Mouse (Mus musculus) cerebellum, adult 2 months (tissue): ENCODE data around the gene Gemin7.

ENCODE experiments used
- CTCF ChIP-seq: fragments of 200-500 bp; IDR thresholded peaks from 2 replicates; pipeline ENCODE4 v1.5.1; 2011; ENCODE audit warnings: low read depth, mild to moderate bottlenecking, control low read depth, low read length, moderate library complexity, borderline replicate concordance; ENCODE audit not compliant: insufficient read depth
- POLR2A ChIP-seq: fragments of 200-500 bp; IDR thresholded peaks from 2 replicates; pipeline ENCODE4 v1.6.1; 2011; ENCODE audit warnings: low read length, control low read depth, borderline replicate concordance; ENCODE audit not compliant: insufficient read depth

DNA sequence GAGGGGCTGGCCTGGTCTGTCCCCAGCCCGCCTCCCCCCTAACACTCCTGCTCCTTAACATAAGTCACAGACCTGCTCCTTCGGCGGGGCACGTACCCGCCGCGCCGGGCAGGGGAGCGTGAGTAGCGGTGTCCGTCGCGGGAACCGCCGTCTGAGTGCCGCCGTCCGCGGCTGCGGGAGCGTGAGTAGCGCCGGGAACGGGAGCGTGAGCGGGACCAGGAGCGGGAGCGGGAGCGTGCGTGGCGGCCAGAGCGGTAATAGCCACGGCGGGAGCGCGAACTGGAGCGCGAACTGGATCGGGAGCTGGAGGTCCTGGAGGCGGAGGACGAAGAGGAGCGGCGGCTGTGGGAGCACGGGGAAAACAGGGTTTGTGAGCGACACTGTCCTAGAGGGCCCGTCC lies 8.9 kb upstream of the Gemin7 start:
- TF ChIP-seq CTCF (no peak), POLR2A (no peak)
